Mouse (Mus musculus) stomach, postnatal 0 days (tissue): ENCODE data around the gene Nnat.

Source experiments
- CTCF ChIP-seq: IDR thresholded peaks from 2 replicates; pipeline ENCODE4 v1.5.1; 2016; ENCODE audit warnings: antibody characterized with exemption, low read depth, mild to moderate bottlenecking, moderate library complexity
- EP300 ChIP-seq: optimal IDR thresholded peaks from 2 replicates; pipeline ENCODE3; 2016; ENCODE audit warnings: antibody characterized with exemption

DNA sequence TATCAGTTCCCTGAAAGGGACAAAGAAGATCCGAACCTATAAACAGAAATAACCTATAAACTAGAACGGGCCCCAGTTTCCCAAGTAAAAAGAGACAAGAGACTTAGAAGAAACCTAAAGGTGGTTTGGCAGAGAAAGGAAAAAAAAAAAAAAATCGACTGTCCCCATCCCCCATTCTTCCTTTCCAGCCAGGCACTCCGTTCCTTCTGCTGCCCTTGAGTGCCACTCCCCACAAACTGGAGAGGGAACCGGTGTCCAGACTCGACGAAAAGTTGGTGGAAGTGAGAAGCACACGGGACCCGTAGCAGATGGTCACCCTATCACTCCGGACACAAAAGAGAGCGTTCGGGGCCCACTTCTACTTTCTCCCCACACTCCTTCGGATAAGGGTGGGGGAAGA is 5.6 kb downstream of the Nnat start:
- no peak for TF ChIP-seq CTCF
- no peak for TF ChIP-seq EP300
